Mouse (Mus musculus): ENCODE measurements around the gene Pabpc4. TPM values are rescaled to one million over a fixed set of nuclear protein-coding genes. Genes with fewer than 3 reads are reported as not detected.
A peak's percentile ranks its signal among the peaks of the same experiment; 100 is the strongest.

Pabpc4 gene
- 32.9 and 33.6 TPM in 2 replicates for polyA plus RNA-seq (2014; fragmentation: Nextera tagmentation; extraction: Ambion mirVana)

DNA sequence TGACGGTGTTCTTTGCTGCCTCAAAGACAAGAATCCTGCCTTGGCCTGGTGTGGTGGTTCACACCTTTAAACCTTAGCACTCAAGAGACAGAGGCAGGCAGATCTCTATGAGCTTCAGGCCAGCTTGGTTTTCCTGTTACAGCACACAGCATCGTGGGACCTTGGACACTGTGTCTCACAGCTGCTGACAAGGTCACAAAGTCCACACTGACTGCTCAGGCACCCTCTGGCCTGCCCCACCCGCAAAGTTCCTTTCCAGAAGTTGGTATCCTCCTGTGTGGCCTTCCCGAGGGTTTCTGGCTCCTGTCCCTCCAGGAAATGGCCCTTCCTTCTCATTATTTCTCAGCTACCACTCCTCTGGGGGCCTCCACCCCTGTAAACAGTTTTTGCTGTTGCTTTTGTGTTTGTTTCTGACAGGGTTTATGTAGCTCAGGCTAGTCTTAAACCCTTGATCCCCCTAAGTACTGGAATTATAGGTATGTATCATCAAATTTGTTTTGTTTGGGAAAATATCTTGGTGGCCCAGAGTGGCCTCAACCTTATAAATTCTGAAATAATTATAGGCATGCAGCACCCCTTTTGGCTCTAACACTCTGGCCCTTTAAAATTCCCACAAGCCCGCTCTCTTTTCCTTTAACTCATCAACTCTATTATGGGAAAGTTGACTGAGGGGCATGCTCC lies at the start of gene Pabpc4:
Pabpc4 (plus strand) TSS at position 631 of the 681 bp plus-strand sequence.
- Histone ChIP-seq H3K4me3 (replicated peaks; ENCODE audit: low read length) (no peak within 1 kb of the TSS), H3K27me3 (ENCODE audit: control insufficient read depth, insufficient read depth, low read length) (no peaks in the 10 kb centered on the region), H3K4me2 (replicated peaks) (no peak within 1 kb of the TSS), H3K27ac (no peak within 1 kb of the TSS), H3K9ac (no peak within 1 kb of the TSS), H3K36me3 (replicated peaks; ENCODE audit: control insufficient read depth, insufficient read depth) (no peaks in the 10 kb centered on the region), H3K9me3 (ENCODE audit: control insufficient read depth, low read length) (no peaks in the 10 kb centered on the region), H3K4me1 (replicated peaks; ENCODE audit: control insufficient read depth, insufficient read depth, low read length) (0 out of 2 replicates have a peak, but pooled peaks cover 3% of the 10 kb centered on the region)
- no peak for ATAC-seq (ENCODE audit: low FRiP score)
- DNase-seq (ENCODE audit: low spot score) = no peak
- WGBS = 79% methylated on average over 5 of the region's 5 CpGs

- 95% methylated on average over 9 of the region's 9 CpGs for WGBS
- ATAC-seq (ENCODE audit: low FRiP score) (no peak), DNase-seq (ENCODE audit: low spot score) (no peak)
These were observed 48.2 kb upstream of the Pabpc4 start for GRCm38 (mm10) chr4:123213975-123214374.

GRCm38 (mm10) chr4:123215367-123215766 lies 46.8 kb upstream of the Pabpc4 start:
- ATAC-seq (ENCODE audit: low FRiP score) = no peak
- Histone ChIP-seq H3K4me1 (replicated peaks; ENCODE audit: control insufficient read depth, insufficient read depth, low read length) (0 out of 2 replicates have a peak, but pooled peaks cover 5% of the 10 kb centered on the region), H3K27me3 (ENCODE audit: control insufficient read depth, insufficient read depth, low read length) (no peaks in the 10 kb centered on the region), H3K9ac (no peak overlapping the region), H3K27ac (no peak overlapping the region), H3K4me3 (replicated peaks; ENCODE audit: low read length) (no peak overlapping the region), H3K4me2 (replicated peaks) (no peak overlapping the region), H3K9me3 (ENCODE audit: control insufficient read depth, low read length) (no peaks in the 10 kb centered on the region), H3K36me3 (replicated peaks; ENCODE audit: control insufficient read depth, insufficient read depth) (no peaks in the 10 kb centered on the region)
- WGBS = 33% methylated on average over 1 of the region's 1 CpGs
- DNase-seq (ENCODE audit: low spot score) = no peak

More at GRCm38 (mm10) chr4:123213975-123214374, 48.2 kb upstream of the Pabpc4 start:
- Histone ChIP-seq H3K27me3 (ENCODE audit: control insufficient read depth, insufficient read depth, low read length) (no peaks in the 10 kb centered on the region), H3K9me3 (ENCODE audit: control insufficient read depth, low read length) (no peaks in the 10 kb centered on the region), H3K27ac (no peak overlapping the region), H3K4me1 (replicated peaks; ENCODE audit: control insufficient read depth, insufficient read depth, low read length) (0 out of 2 replicates have a peak, but pooled peaks cover 5% of the 10 kb centered on the region), H3K9ac (no peak overlapping the region), H3K4me2 (replicated peaks) (no peak overlapping the region), H3K4me3 (replicated peaks; ENCODE audit: low read length) (no peak overlapping the region), H3K36me3 (replicated peaks; ENCODE audit: control insufficient read depth, insufficient read depth) (no peaks in the 10 kb centered on the region)

DNA sequence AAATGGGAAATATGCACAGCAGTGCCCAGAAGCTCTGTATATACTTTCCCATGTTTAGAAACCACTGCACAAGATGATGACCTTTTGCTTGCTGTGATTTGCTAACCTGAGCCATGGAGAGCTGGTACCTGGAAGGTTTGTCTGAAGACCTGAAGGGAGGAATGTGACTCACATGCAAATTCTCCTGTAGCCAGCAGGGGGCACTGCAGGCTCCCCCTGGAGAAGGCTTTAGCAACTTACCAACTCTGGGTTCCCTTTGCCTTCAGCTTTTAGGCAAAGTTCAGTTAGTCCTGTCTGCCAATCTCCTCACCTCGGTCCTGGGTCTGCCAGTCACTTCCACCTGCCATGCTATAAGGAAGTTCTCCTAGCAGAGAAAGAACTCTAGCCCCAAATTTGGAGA lies 45.4 kb upstream of the Pabpc4 start:
- H3K9me3 ChIP-seq (ENCODE audit: control insufficient read depth, low read length) = no peaks in the 10 kb centered on the region
- DNase-seq (ENCODE audit: low spot score) (peak; percentile 63), ATAC-seq (ENCODE audit: low FRiP score) (no peak)
- 0 out of 2 replicates have a peak, but pooled peaks cover 5% of the 10 kb centered on the region for H3K4me1 ChIP-seq (replicated peaks; ENCODE audit: control insufficient read depth, insufficient read depth, low read length)
- H3K36me3 ChIP-seq (replicated peaks; ENCODE audit: control insufficient read depth, insufficient read depth) = no peaks in the 10 kb centered on the region
- H3K4me2 ChIP-seq (replicated peaks) = no peak overlapping the region
- no peak overlapping the region for H3K9ac ChIP-seq
- H3K27ac ChIP-seq = no peak overlapping the region
- WGBS = 8% methylated on average over 1 of the region's 1 CpGs
- H3K4me3 ChIP-seq (replicated peaks; ENCODE audit: low read length) = no peak overlapping the region
- no peaks in the 10 kb centered on the region for H3K27me3 ChIP-seq (ENCODE audit: control insufficient read depth, insufficient read depth, low read length)

DNA sequence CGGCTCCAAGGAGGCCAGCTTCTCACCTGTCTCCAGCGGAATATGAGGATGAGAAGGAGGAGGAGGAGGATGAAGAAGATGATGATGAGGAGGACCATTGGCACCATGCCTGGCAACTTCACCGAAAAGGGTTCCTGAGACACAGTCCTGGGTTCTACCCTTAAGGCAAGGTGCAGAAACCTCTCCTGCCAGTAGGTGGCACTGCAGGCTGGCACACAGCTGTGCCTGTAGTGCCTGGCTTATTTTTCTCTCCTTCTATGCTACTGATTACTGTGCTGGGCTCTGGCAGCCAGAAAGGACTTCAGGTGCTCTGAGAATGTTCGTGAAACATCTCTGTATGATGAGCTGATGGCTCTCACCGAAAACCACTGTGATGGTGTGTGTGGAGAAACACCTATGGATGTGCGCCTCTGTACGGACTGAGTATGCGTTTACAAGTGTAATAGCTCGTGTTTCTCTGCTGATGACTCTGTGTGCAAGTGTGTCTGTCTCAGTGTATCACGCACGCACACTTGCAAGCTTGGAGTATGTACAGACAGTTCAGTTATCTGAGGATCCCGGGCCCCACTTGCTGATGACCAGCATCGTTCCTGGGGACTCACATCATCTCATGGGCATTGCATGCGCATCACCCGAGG lies 42.3 kb upstream of the Pabpc4 start:
- Histone ChIP-seq H3K4me1 (replicated peaks; ENCODE audit: control insufficient read depth, insufficient read depth, low read length) (0 out of 2 replicates have a peak, but pooled peaks cover 5% of the 10 kb centered on the region), H3K27ac (no peak overlapping the region), H3K4me3 (replicated peaks; ENCODE audit: low read length) (no peak overlapping the region), H3K9ac (no peak overlapping the region), H3K27me3 (ENCODE audit: control insufficient read depth, insufficient read depth, low read length) (no peaks in the 10 kb centered on the region), H3K4me2 (replicated peaks) (no peak overlapping the region), H3K36me3 (replicated peaks; ENCODE audit: control insufficient read depth, insufficient read depth) (no peaks in the 10 kb centered on the region), H3K9me3 (ENCODE audit: control insufficient read depth, low read length) (no peaks in the 10 kb centered on the region)
- peak; percentile 86 for DNase-seq (ENCODE audit: low spot score)
- ATAC-seq (ENCODE audit: low FRiP score) = peak; percentile 85; the same call in 1 of the 2 replicates
- 72% methylated on average over 15 of the region's 15 CpGs for WGBS

DNA sequence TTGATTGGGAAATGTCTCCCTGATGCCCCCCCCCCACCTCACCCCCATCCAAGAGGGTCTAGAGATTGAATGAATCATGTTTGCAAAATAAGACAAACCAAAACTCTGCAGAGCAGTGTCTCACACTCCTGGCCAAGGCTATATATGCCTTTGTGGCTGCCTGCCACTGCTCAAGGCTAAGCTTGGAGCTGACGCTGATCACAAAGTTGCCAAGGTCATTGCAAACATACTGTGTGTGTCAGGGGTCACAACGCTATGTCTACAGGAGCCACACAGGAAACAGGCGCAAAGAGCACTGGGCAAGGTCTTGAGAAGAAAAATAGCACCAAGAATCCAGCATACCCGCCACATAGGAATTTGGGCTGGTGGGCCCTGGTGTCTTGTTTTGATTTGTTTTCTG lies 41.5 kb upstream of the Pabpc4 start:
- 86% methylated on average over 4 of the region's 4 CpGs for WGBS
- no peak overlapping the region for H3K4me2 ChIP-seq (replicated peaks)
- no peaks in the 10 kb centered on the region for H3K36me3 ChIP-seq (replicated peaks; ENCODE audit: control insufficient read depth, insufficient read depth)
- no peak overlapping the region for H3K4me3 ChIP-seq (replicated peaks; ENCODE audit: low read length)
- no peaks in the 10 kb centered on the region for H3K9me3 ChIP-seq (ENCODE audit: control insufficient read depth, low read length)
- H3K4me1 ChIP-seq (replicated peaks; ENCODE audit: control insufficient read depth, insufficient read depth, low read length) = no peaks in the 10 kb centered on the region
- DNase-seq (ENCODE audit: low spot score) (no peak), ATAC-seq (ENCODE audit: low FRiP score) (no peak)
- no peak overlapping the region for H3K27ac ChIP-seq
- H3K9ac ChIP-seq = no peak overlapping the region
- H3K27me3 ChIP-seq (ENCODE audit: control insufficient read depth, insufficient read depth, low read length) = no peaks in the 10 kb centered on the region

GRCm38 (mm10) chr4:123223309-123223708 lies 38.8 kb upstream of the Pabpc4 start:
- no peak for DNase-seq (ENCODE audit: low spot score)
- 43% methylated on average over 3 of the region's 3 CpGs for WGBS

DNA sequence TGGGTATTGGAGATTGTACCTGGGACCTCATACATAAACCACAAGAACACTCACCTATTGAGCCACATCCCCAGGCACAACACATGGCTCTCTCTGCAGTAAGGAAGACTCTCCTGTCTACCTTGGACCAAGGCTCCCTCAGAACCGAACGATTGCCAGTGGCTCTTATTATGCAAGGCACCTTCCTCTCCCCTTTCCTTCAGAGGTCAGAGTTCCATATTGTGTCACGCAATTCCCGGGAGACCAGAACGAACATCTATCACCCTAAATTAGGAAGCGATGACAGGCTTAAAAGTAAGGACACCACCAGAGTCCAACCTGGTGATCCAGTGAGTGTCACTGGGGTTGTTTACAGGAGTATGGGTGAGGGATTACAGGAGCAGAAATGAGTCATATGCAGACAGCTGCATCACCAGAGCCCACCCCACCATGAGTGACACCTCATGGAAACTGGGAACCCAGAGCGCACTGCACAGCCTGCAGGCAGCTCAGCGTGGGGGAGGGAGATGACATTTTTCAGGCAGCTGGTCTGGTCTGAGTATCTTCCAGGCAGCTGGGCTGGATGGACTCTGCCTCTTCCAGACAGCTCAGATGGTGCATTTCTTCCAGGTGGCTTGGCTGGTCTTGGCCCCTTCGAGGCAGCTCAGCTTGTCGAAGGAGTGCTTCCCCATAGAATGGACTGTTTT lies 36.3 kb upstream of the Pabpc4 start:
- no peak overlapping the region for H3K27ac ChIP-seq

More at GRCm38 (mm10) chr4:123223309-123223708, 38.8 kb upstream of the Pabpc4 start:
- no peak overlapping the region for H3K27ac ChIP-seq
- no peaks in the 10 kb centered on the region for H3K9me3 ChIP-seq (ENCODE audit: control insufficient read depth, low read length)
- ATAC-seq (ENCODE audit: low FRiP score) = no peak
- H3K9ac ChIP-seq = no peak overlapping the region
- H3K27me3 ChIP-seq (ENCODE audit: control insufficient read depth, insufficient read depth, low read length) = no peaks in the 10 kb centered on the region
- no peaks in the 10 kb centered on the region for H3K4me1 ChIP-seq (replicated peaks; ENCODE audit: control insufficient read depth, insufficient read depth, low read length)
- H3K4me3 ChIP-seq (replicated peaks; ENCODE audit: low read length) = no peak overlapping the region
- H3K36me3 ChIP-seq (replicated peaks; ENCODE audit: control insufficient read depth, insufficient read depth) = no peaks in the 10 kb centered on the region
- no peak overlapping the region for H3K4me2 ChIP-seq (replicated peaks)

DNA sequence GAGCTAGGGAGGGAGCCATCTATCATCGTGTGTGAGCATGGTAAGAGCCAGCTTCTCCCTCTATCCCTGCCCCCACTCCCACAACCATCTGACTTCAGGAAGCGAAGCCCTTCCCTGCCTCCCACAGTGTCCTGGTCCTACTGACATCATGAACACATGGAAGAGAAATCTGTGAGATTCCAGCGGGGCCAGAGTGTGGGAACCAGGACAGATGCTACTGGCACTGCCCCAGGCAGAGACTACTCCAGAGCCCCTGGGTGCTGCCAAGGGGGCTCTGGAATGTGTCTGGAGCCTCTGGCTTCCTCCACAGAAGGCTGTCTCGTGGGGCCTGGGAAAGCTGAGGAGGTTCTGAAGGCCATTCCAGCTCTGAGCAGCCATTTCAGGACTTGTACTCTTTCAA lies 34.4 kb upstream of the Pabpc4 start:
- Histone ChIP-seq H3K36me3 (replicated peaks; ENCODE audit: control insufficient read depth, insufficient read depth) (no peaks in the 10 kb centered on the region), H3K4me1 (replicated peaks; ENCODE audit: control insufficient read depth, insufficient read depth, low read length) (no peaks in the 10 kb centered on the region), H3K27ac (no peak overlapping the region), H3K9me3 (ENCODE audit: control insufficient read depth, low read length) (no peaks in the 10 kb centered on the region), H3K4me2 (replicated peaks) (no peak overlapping the region), H3K4me3 (replicated peaks; ENCODE audit: low read length) (no peak overlapping the region), H3K9ac (no peak overlapping the region), H3K27me3 (ENCODE audit: control insufficient read depth, insufficient read depth, low read length) (peaks cover 2% of the 10 kb centered on the region)
- DNase-seq (ENCODE audit: low spot score) (no peak), ATAC-seq (ENCODE audit: low FRiP score) (no peak)
- WGBS = 42% methylated on average over 4 of the region's 4 CpGs

More for the DNA sequence above, 36.3 kb upstream of the Pabpc4 start:
- Histone ChIP-seq H3K4me1 (replicated peaks; ENCODE audit: control insufficient read depth, insufficient read depth, low read length) (no peaks in the 10 kb centered on the region), H3K36me3 (replicated peaks; ENCODE audit: control insufficient read depth, insufficient read depth) (no peaks in the 10 kb centered on the region), H3K9ac (no peak overlapping the region), H3K4me2 (replicated peaks) (no peak overlapping the region), H3K9me3 (ENCODE audit: control insufficient read depth, low read length) (no peaks in the 10 kb centered on the region), H3K4me3 (replicated peaks; ENCODE audit: low read length) (no peak overlapping the region), H3K27me3 (ENCODE audit: control insufficient read depth, insufficient read depth, low read length) (no peaks in the 10 kb centered on the region)
- ATAC-seq (ENCODE audit: low FRiP score) (no peak), DNase-seq (ENCODE audit: low spot score) (no peak)
- WGBS = 62% methylated on average over 10 of the region's 10 CpGs

Data from hindbrain, embryonic 14.5 days (tissue).